14 mouse cellular contexts compared by ENCODE assay signal in genomic region chr12:25785646-25786606, GRCm38 (mm10).
DNase-seq lines count a peak whose midpoint lies in the region; ATAC-seq and TF ChIP-seq lines count a peak whose summit lies in the region.
"Had no signal": no experiment of that assay in that cellular context is flagged by ENCODE, and none has a peak within 500 bp of the region (broad histone marks: within the 10 kb centered on the region; RNA-seq: fewer than 3 reads in every experiment).

No protein-coding gene starts in this region.

- H3K9ac ChIP-seq in hindbrain, embryonic 15.5 days = no peak overlapping the region
- H3K9ac ChIP-seq in forebrain, embryonic 13.5 days = no peak overlapping the region

- H3K9me3 ChIP-seq in hindbrain, embryonic 15.5 days = no peaks in the 10 kb centered on the region
- H3K9me3 ChIP-seq in hindbrain, embryonic 10.5 days = no peaks in the 10 kb centered on the region
- H3K9me3 ChIP-seq in forebrain, embryonic 13.5 days (replicated peaks) = no peaks in the 10 kb centered on the region

- no peaks in the 10 kb centered on the region for H3K4me1 ChIP-seq in hindbrain, embryonic 15.5 days (replicated peaks)
- H3K4me1 ChIP-seq in hindbrain, embryonic 10.5 days (replicated peaks) = peaks cover 3% of the 10 kb centered on the region; the same call in 1 of the 2 replicates
- peaks cover 9% of the 10 kb centered on the region for H3K4me1 ChIP-seq in cerebellum, adult 2 months (ENCODE audit: control insufficient read depth, insufficient read depth, low read length)
- H3K4me1 ChIP-seq in forebrain, embryonic 13.5 days = peaks cover 5% of the 10 kb centered on the region; the same call in 1 of the 2 replicates

- H3K27me3 ChIP-seq in hindbrain, embryonic 15.5 days = no peaks in the 10 kb centered on the region
- H3K27me3 ChIP-seq in hindbrain, embryonic 10.5 days (ENCODE audit: insufficient read depth, poor library complexity, severe bottlenecking) = no peaks in the 10 kb centered on the region
- no peaks in the 10 kb centered on the region for H3K27me3 ChIP-seq in cerebellum, adult 2 months (ENCODE audit: control insufficient read depth, insufficient read depth, low read length)
- H3K27me3 ChIP-seq in forebrain, embryonic 13.5 days = no peaks in the 10 kb centered on the region
- H3K27me3 ChIP-seq: CH12.LX had no signal

- H3K36me3 ChIP-seq in hindbrain, embryonic 15.5 days = no peaks in the 10 kb centered on the region
- H3K36me3 ChIP-seq in hindbrain, embryonic 10.5 days = no peaks in the 10 kb centered on the region
- H3K36me3 ChIP-seq in forebrain, embryonic 13.5 days (ENCODE audit: poor library complexity, severe bottlenecking) = no peaks in the 10 kb centered on the region

- H3K4me2 ChIP-seq in hindbrain, embryonic 15.5 days = no peak overlapping the region
- no peak overlapping the region for H3K4me2 ChIP-seq in forebrain, embryonic 13.5 days

- intact Hi-C loops in left cerebral cortex, adult 2 months (cut with DNase I) = no loop called here

- no peak for TF ChIP-seq CTCF in cerebellum, adult 2 months (IDR thresholded peaks at IDR 0.05; ENCODE audit: borderline replicate concordance, insufficient read depth, low read depth, low read length)
- no peak for TF ChIP-seq CTCF in left cerebral cortex, adult 2 months (IDR thresholded peaks at IDR 0.05)

- peak; percentile 34; the same call in 1 of the 2 replicates for ATAC-seq in hindbrain, embryonic 15.5 days (ENCODE audit: low FRiP score, low read depth)
- ATAC-seq in forebrain, embryonic 13.5 days = no peak
- ATAC-seq: hindbrain, embryonic 16.5 days had no signal

- H3K4me3 ChIP-seq in hindbrain, embryonic 15.5 days = no peak overlapping the region
- no peak overlapping the region for H3K4me3 ChIP-seq in hindbrain, embryonic 10.5 days
- no peak overlapping the region for H3K4me3 ChIP-seq in cerebellum, adult 2 months (replicated peaks; ENCODE audit: insufficient read depth, low read depth, low read length)
- H3K4me3 ChIP-seq in forebrain, embryonic 13.5 days = no peak overlapping the region
- H3K4me3 ChIP-seq in left cerebral cortex, adult 2 months = no peak overlapping the region

- no peak for TF ChIP-seq POLR2A in cerebellum, adult 2 months (IDR thresholded peaks at IDR 0.05; ENCODE audit: borderline replicate concordance, insufficient read depth, low read length)

- no peak overlapping the region for H3K27ac ChIP-seq in hindbrain, embryonic 15.5 days (replicated peaks)
- no peak overlapping the region for H3K27ac ChIP-seq in hindbrain, embryonic 10.5 days
- H3K27ac ChIP-seq in cerebellum, adult 2 months (ENCODE audit: insufficient read depth, low read length) = no peak overlapping the region
- H3K27ac ChIP-seq in forebrain, embryonic 13.5 days = no peak overlapping the region
- H3K27ac ChIP-seq in left cerebral cortex, adult 2 months = no peak overlapping the region
- H3K27ac ChIP-seq: macrophage had no signal

- 77% methylated on average over 18 of the region's 18 CpGs for WGBS in hindbrain, embryonic 15.5 days
- WGBS in hindbrain, embryonic 10.5 days = 89% methylated on average over 18 of the region's 18 CpGs
- 35% methylated on average over 18 of the region's 18 CpGs for WGBS in cerebellum, adult 2 months
- WGBS in forebrain, embryonic 13.5 days = 83% methylated on average over 18 of the region's 18 CpGs

- no peak for DNase-seq in hindbrain, embryonic 10.5 days (ENCODE audit: low spot score)
- DNase-seq in adrenal gland, postnatal 25 days = peak; percentile 32
- peak; percentile 56 to 62 for DNase-seq in cerebellum, adult 2 months
- peak; percentile 5 to 15 for DNase-seq in kidney, postnatal 36 days
- no peak for DNase-seq in natural killer cell, adult 2 months (ENCODE audit: low spot score in 2 of 2)
- no peak for DNase-seq in left cerebral cortex, adult 2 months (ENCODE audit: extremely low spot score in 1 of 2, low spot score in 2 of 2)
- DNase-seq: layer of hippocampus, postnatal 36 days; right cerebral cortex, postnatal 14 days; thymus, postnatal 14 days had no signal

Comparison
In these comparisons a context has a peak if more than half of its experiments do, and no peak if none do; other contexts are left out.
1. DNase-seq: peak in adrenal gland, postnatal 25 days (single experiment), cerebellum, adult 2 months (2 of 2) and kidney, postnatal 36 days (2 of 2); none in hindbrain, embryonic 10.5 days (single experiment), natural killer cell, adult 2 months (0 of 2) and left cerebral cortex, adult 2 months (0 of 2).